In the genomic region with DNA sequence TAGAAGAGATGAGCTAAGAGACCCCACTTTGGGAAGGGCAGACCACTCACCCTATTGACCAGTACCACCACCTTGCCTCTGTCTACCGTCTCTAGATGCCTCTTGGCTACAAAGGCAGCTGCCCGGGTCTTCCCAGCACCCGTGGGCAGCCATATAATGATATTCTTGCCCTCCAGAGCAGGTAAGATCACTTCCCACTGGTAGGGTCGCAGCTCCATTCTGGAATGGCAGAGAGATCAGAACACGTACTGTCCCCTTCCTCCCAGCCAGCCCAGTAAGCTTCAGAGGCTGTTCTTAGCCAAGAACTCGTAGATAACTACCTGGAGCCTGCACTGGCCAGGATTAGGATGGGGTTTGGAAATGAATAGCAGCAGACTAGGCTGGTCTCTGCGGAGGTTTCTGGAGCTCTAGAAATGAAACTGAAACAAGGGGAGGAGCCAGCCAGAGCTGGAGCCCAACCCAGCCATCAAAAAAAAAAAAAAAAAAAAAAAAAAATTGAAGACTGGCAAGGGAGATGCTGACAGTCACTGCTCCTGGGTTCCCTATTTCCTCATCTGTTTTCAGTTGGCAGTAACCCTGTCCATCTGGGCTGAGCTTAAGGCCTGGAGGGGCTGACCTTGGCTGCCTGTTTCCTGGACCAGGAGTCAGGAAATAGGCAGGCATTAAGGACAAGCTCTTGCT, we compare ENCODE assay signal across 1 mouse cellular context.
A peak's percentile ranks its signal among the peaks of the same experiment; 100 is the strongest.
TF ChIP-seq lines count a peak whose summit lies in the region.

A gene (minus strand): TSS at position 421 of the 681 bp plus-strand sequence.

TF ChIP-seq in CH12.LX, 34 proteins besides CTCF, POLR2A, EP300 and RAD21 (continued from another document):
- TF ChIP-seq IRF4 (IDR thresholded peaks at IDR 0.05; ENCODE audit: low read depth, low read length) (peak; percentile 89), UBTF (IDR thresholded peaks at IDR 0.05; ENCODE audit: low read depth, low read length) (peak; percentile 56; the same call in 1 of the 2 replicates), MXI1 (IDR thresholded peaks at IDR 0.05; ENCODE audit: low read depth, low read length) (no peak), ETS1 (conservative IDR thresholded peaks at IDR 0.05; ENCODE audit: low read depth, low read length) (peak; percentile 34; the same call in 1 of the 2 replicates), CHD2 (IDR thresholded peaks at IDR 0.05; ENCODE audit: low read length) (peak; percentile 60), ZNF384 (IDR thresholded peaks at IDR 0.05; ENCODE audit: low read depth, low read length) (peak; percentile 100), TCF12 (IDR thresholded peaks at IDR 0.05; ENCODE audit: low read depth, low read length) (no peak), TBP (conservative IDR thresholded peaks at IDR 0.05; ENCODE audit: low read depth, low read length) (0 out of 2 replicates have a peak, but pooled peaks have one; percentile 38), POLR2AphosphoS2 (IDR thresholded peaks at IDR 0.05; ENCODE audit: low read depth, low read length) (peak; percentile 72; the same call in 1 of the 2 replicates), JUN (IDR thresholded peaks at IDR 0.05; ENCODE audit: insufficient read depth, low read depth, low read length) (peak; percentile 34; the same call in 1 of the 2 replicates)
